Mouse (Mus musculus): ENCODE results near the gene Sox6. TPM values are rescaled to one million over a fixed set of nuclear protein-coding genes. Genes with fewer than 3 reads are reported as not detected.
A peak's percentile ranks its signal among the peaks of the same experiment; 100 is the strongest.

Sox6 gene
- polyA plus RNA-seq, 2 experiments = 21.3 to 59.4 TPM

GRCm38 (mm10) chr7:115511091-115511490, 527.5 kb downstream of the Sox6 start:
- Histone ChIP-seq H3K36me3 (ENCODE audit: control insufficient read depth, insufficient read depth, low read length) (peaks cover 3% of the 10 kb centered on the region; the same call in 1 of the 2 replicates), H3K27ac (replicated peaks; ENCODE audit: low read depth, low read length) (no peak overlapping the region), H3K4me2 (replicated peaks; ENCODE audit: low read depth, low read length, severe bottlenecking) (no peak overlapping the region), H3K4me1 (ENCODE audit: control insufficient read depth, insufficient read depth, low read length) (no peaks in the 10 kb centered on the region; the same call in 1 of the 2 replicates), H3K4me3 (replicated peaks; ENCODE audit: low read length) (no peak overlapping the region), H3K27me3 (ENCODE audit: control insufficient read depth, insufficient read depth, low read length) (0 out of 2 replicates have a peak, but pooled peaks cover 6% of the 10 kb centered on the region), H3K9ac (ENCODE audit: low read depth, low read length, severe bottlenecking) (no peak overlapping the region), H3K9me3 (ENCODE audit: control insufficient read depth, low read length) (no peaks in the 10 kb centered on the region)
- TF ChIP-seq POLR2A (IDR thresholded peaks at IDR 0.05; ENCODE audit: borderline replicate concordance, extremely low read depth, insufficient read depth, insufficient read length) = no peak
- WGBS = 81% methylated on average over 5 of the region's 5 CpGs
- DNase-seq (ENCODE audit: low spot score) = no peak
- ATAC-seq (ENCODE audit: low FRiP score, low read depth) = no peak

DNA sequence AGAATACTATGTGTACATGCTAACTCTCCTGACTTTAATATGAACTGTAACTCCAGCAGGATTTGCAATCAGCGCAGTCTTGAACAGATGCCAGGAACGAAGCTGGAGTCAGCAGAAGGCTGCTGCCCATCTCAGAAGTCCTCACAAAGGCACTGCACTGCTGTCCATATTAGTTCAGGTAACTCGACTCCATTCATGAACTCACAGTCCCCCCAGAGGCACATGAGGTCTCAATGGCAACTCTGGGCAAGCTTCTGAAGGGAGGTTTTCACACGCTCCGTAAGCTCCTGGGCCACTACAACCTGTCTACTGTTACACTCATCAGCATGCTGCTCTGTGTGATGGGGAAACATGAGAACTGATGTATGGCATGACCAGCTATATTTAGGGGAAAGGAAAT, 528.6 kb downstream of the Sox6 start:
- 0 out of 2 replicates have a peak, but pooled peaks cover 6% of the 10 kb centered on the region for H3K27me3 ChIP-seq (ENCODE audit: control insufficient read depth, insufficient read depth, low read length)

DNA sequence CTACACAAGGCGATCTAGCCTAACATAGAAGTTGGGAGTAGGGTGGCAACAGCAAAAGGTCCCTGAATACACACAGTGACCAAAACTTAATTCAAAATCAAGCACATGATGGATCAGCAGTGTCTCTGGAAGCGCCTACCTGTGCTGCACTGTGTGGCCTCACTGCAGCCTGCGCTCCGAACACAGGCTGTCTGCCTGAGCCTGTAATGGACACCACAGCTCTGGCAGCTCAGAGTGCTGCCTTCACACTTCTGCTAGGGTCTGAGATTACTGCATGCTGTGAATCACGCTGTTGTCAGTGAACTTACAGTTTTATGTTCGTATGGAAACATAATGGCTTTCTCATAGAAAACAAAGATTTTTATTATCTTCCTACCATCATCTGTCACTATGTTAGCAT, 532.2 kb downstream of the Sox6 start:
- H3K9me3 ChIP-seq (ENCODE audit: control insufficient read depth, low read length) = no peaks in the 10 kb centered on the region
- DNase-seq (ENCODE audit: low spot score) (no peak), ATAC-seq (ENCODE audit: low FRiP score, low read depth) (no peak)
- no peak for TF ChIP-seq POLR2A (IDR thresholded peaks at IDR 0.05; ENCODE audit: borderline replicate concordance, extremely low read depth, insufficient read depth, insufficient read length)
- no peaks in the 10 kb centered on the region for H3K36me3 ChIP-seq (ENCODE audit: control insufficient read depth, insufficient read depth, low read length)
- peaks cover 5% of the 10 kb centered on the region for H3K4me1 ChIP-seq (ENCODE audit: control insufficient read depth, insufficient read depth, low read length)
- 0 out of 2 replicates have a peak, but pooled peaks cover under 1% of the 10 kb centered on the region for H3K27me3 ChIP-seq (ENCODE audit: control insufficient read depth, insufficient read depth, low read length)
- H3K4me2 ChIP-seq (replicated peaks; ENCODE audit: low read depth, low read length, severe bottlenecking) = no peak overlapping the region
- H3K4me3 ChIP-seq (replicated peaks; ENCODE audit: low read length) = no peak overlapping the region
- 63% methylated on average over 6 of the region's 6 CpGs for WGBS
- H3K27ac ChIP-seq (replicated peaks; ENCODE audit: low read depth, low read length) = no peak overlapping the region
- H3K9ac ChIP-seq (ENCODE audit: low read depth, low read length, severe bottlenecking) = no peak overlapping the region

More for the DNA sequence above, 528.6 kb downstream of the Sox6 start:
- DNase-seq (ENCODE audit: low spot score) (peak; percentile 48), ATAC-seq (ENCODE audit: low FRiP score, low read depth) (peak; percentile 77)
- 42% methylated on average over 5 of the region's 5 CpGs for WGBS
- no peak overlapping the region for H3K27ac ChIP-seq (replicated peaks; ENCODE audit: low read depth, low read length)
- H3K9ac ChIP-seq (ENCODE audit: low read depth, low read length, severe bottlenecking) = no peak overlapping the region
- H3K4me1 ChIP-seq (ENCODE audit: control insufficient read depth, insufficient read depth, low read length) = no peaks in the 10 kb centered on the region; the same call in 1 of the 2 replicates
- H3K9me3 ChIP-seq (ENCODE audit: control insufficient read depth, low read length) = no peaks in the 10 kb centered on the region
- no peak for TF ChIP-seq POLR2A (IDR thresholded peaks at IDR 0.05; ENCODE audit: borderline replicate concordance, extremely low read depth, insufficient read depth, insufficient read length)
- no peak overlapping the region for H3K4me2 ChIP-seq (replicated peaks; ENCODE audit: low read depth, low read length, severe bottlenecking)
- no peak overlapping the region for H3K4me3 ChIP-seq (replicated peaks; ENCODE audit: low read length)
- peaks cover 3% of the 10 kb centered on the region; the same call in 1 of the 2 replicates for H3K36me3 ChIP-seq (ENCODE audit: control insufficient read depth, insufficient read depth, low read length)

DNA sequence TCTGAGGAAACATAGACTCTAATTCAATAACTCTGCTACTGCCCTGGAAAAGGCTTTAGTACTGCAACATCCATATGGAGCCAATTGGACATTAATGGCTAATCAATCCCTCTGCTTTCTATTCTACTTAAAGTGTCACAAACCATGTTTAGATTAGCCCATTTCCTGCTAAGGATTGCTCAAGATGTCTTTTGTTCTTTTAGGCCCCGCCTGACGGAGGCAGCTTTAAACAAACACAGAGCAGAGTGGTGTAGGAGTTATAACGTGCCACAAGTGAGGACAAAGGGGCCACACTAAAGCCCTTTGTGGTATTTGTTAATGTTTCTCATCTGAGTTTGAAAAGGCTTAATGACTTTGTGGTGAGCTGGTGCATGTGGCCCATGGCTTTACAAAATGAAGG, 537.1 kb downstream of the Sox6 start:
- peaks cover 8% of the 10 kb centered on the region for H3K4me1 ChIP-seq (ENCODE audit: control insufficient read depth, insufficient read depth, low read length)
- WGBS = 35% methylated on average over 3 of the region's 3 CpGs
- H3K27me3 ChIP-seq (ENCODE audit: control insufficient read depth, insufficient read depth, low read length) = no peaks in the 10 kb centered on the region

GRCm38 (mm10) chr7:115500825-115501224, 537.8 kb downstream of the Sox6 start:
- H3K9me3 ChIP-seq (ENCODE audit: control insufficient read depth, low read length) = no peaks in the 10 kb centered on the region
- H3K27me3 ChIP-seq (ENCODE audit: control insufficient read depth, insufficient read depth, low read length) = no peaks in the 10 kb centered on the region
- peaks cover 8% of the 10 kb centered on the region for H3K4me1 ChIP-seq (ENCODE audit: control insufficient read depth, insufficient read depth, low read length)
- no peaks in the 10 kb centered on the region for H3K36me3 ChIP-seq (ENCODE audit: control insufficient read depth, insufficient read depth, low read length)
- no peak for DNase-seq (ENCODE audit: low spot score)
- H3K4me3 ChIP-seq (replicated peaks; ENCODE audit: low read length) = no peak overlapping the region
- no peak overlapping the region for H3K4me2 ChIP-seq (replicated peaks; ENCODE audit: low read depth, low read length, severe bottlenecking)
- no peak for TF ChIP-seq POLR2A (IDR thresholded peaks at IDR 0.05; ENCODE audit: borderline replicate concordance, extremely low read depth, insufficient read depth, insufficient read length)
- ATAC-seq (ENCODE audit: low FRiP score, low read depth) = no peak
- H3K9ac ChIP-seq (ENCODE audit: low read depth, low read length, severe bottlenecking) = no peak overlapping the region
- no peak overlapping the region for H3K27ac ChIP-seq (replicated peaks; ENCODE audit: low read depth, low read length)

More for the DNA sequence above, 537.1 kb downstream of the Sox6 start:
- no peak overlapping the region for H3K9ac ChIP-seq (ENCODE audit: low read depth, low read length, severe bottlenecking)
- H3K4me2 ChIP-seq (replicated peaks; ENCODE audit: low read depth, low read length, severe bottlenecking) = no peak overlapping the region
- no peaks in the 10 kb centered on the region for H3K36me3 ChIP-seq (ENCODE audit: control insufficient read depth, insufficient read depth, low read length)
- H3K4me3 ChIP-seq (replicated peaks; ENCODE audit: low read length) = no peak overlapping the region
- H3K27ac ChIP-seq (replicated peaks; ENCODE audit: low read depth, low read length) = no peak overlapping the region
- DNase-seq (ENCODE audit: low spot score) = no peak
- no peak for ATAC-seq (ENCODE audit: low FRiP score, low read depth)
- no peak for TF ChIP-seq POLR2A (IDR thresholded peaks at IDR 0.05; ENCODE audit: borderline replicate concordance, extremely low read depth, insufficient read depth, insufficient read length)
- H3K9me3 ChIP-seq (ENCODE audit: control insufficient read depth, low read length) = no peaks in the 10 kb centered on the region

GRCm38 (mm10) chr7:115500170-115500569, 538.4 kb downstream of the Sox6 start:
- peaks cover 8% of the 10 kb centered on the region for H3K4me1 ChIP-seq (ENCODE audit: control insufficient read depth, insufficient read depth, low read length)
- H3K36me3 ChIP-seq (ENCODE audit: control insufficient read depth, insufficient read depth, low read length) = no peaks in the 10 kb centered on the region
- H3K4me2 ChIP-seq (replicated peaks; ENCODE audit: low read depth, low read length, severe bottlenecking) = no peak overlapping the region
- DNase-seq (ENCODE audit: low spot score) (no peak), ATAC-seq (ENCODE audit: low FRiP score, low read depth) (no peak)
- H3K27ac ChIP-seq (replicated peaks; ENCODE audit: low read depth, low read length) = no peak overlapping the region
- no peak overlapping the region for H3K9ac ChIP-seq (ENCODE audit: low read depth, low read length, severe bottlenecking)
- TF ChIP-seq POLR2A (IDR thresholded peaks at IDR 0.05; ENCODE audit: borderline replicate concordance, extremely low read depth, insufficient read depth, insufficient read length) = no peak
- H3K4me3 ChIP-seq (replicated peaks; ENCODE audit: low read length) = no peak overlapping the region
- no peaks in the 10 kb centered on the region for H3K9me3 ChIP-seq (ENCODE audit: control insufficient read depth, low read length)
- 52% methylated on average over 7 of the region's 7 CpGs for WGBS
- H3K27me3 ChIP-seq (ENCODE audit: control insufficient read depth, insufficient read depth, low read length) = no peaks in the 10 kb centered on the region
